9 mouse cellular contexts compared by ENCODE assay signal in the genomic region with DNA sequence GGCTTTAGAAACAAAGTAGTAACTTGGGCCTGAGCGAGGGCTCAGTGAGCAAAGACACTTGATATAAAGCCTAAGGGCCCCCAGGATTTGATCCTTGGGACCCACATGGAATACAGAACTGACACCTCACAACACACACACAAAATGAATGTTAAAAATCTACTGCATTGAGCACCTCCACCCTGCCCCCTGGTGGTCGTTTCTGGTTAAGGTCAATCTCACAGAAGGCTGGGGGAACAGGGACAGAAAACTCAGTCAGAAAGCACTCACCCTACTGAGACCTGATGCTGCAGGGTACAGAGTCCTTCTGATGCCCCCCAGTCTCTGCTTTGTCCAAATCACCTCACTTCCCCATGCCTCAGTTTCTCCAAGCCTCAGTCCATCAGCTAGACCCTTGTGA. TPM values are rescaled to one million over a fixed set of nuclear protein-coding genes. Genes with fewer than 3 reads are reported as not detected.
A peak's percentile ranks its signal among the peaks of the same experiment; 100 is the strongest.
DNase-seq lines count a peak whose midpoint lies in the region; ATAC-seq and TF ChIP-seq lines count a peak whose summit lies in the region.
"Had no signal": no experiment of that assay in that cellular context is flagged by ENCODE, and none has a peak within 500 bp of the region (broad histone marks: within the 10 kb centered on the region; RNA-seq: fewer than 3 reads in every experiment).

No protein-coding gene starts in this region.

- no peak overlapping the region for H3K9ac ChIP-seq in hindbrain, embryonic 11.5 days (ENCODE audit: low read depth, low read length)
- no peak overlapping the region for H3K9ac ChIP-seq in hindbrain, embryonic 16.5 days (ENCODE audit: low read depth, low read length)

- no peaks in the 10 kb centered on the region for H3K9me3 ChIP-seq in hindbrain, embryonic 11.5 days (ENCODE audit: control insufficient read depth, low read length)
- H3K9me3 ChIP-seq in hindbrain, embryonic 16.5 days (ENCODE audit: control insufficient read depth, low read length), result no peaks in the 10 kb centered on the region

- peak; percentile 71 for DNase-seq in hindbrain, embryonic 11.5 days (ENCODE audit: low spot score)
- peak; percentile 78 for DNase-seq in right cerebral cortex, postnatal 4 days
- DNase-seq in right cerebral cortex, postnatal 10 days (ENCODE audit: low spot score in 2 of 2), result no peak
- DNase-seq in brain, embryonic 14.5 days (ENCODE audit: low read depth), result no peak
- peak; percentile 71 for DNase-seq in lung, postnatal 14 days
- DNase-seq in ovary, postnatal 36 days (ENCODE audit: low spot score), result no peak
- DNase-seq in right cerebral cortex, adult 18-20 months, result no peak

- no peak overlapping the region for H3K27ac ChIP-seq in hindbrain, embryonic 11.5 days (ENCODE audit: low read depth, low read length)
- H3K27ac ChIP-seq in hindbrain, embryonic 16.5 days (ENCODE audit: low read depth, low read length), result no peak overlapping the region

- H3K36me3 ChIP-seq in hindbrain, embryonic 11.5 days (ENCODE audit: control insufficient read depth, insufficient read depth, low read length), result no peaks in the 10 kb centered on the region
- no peaks in the 10 kb centered on the region for H3K36me3 ChIP-seq in hindbrain, embryonic 16.5 days (ENCODE audit: control insufficient read depth, insufficient read depth, low read length)

- peaks cover 5% of the 10 kb centered on the region for H3K4me1 ChIP-seq in hindbrain, embryonic 11.5 days (replicated peaks; ENCODE audit: control insufficient read depth, insufficient read depth, low read length)
- peaks cover 11% of the 10 kb centered on the region for H3K4me1 ChIP-seq in hindbrain, embryonic 16.5 days (ENCODE audit: control insufficient read depth, insufficient read depth, low read depth, low read length)

- TF ChIP-seq CTCF in brain, embryonic 14.5 days (IDR thresholded peaks at IDR 0.05; ENCODE audit: borderline replicate concordance, extremely low read depth, insufficient read depth, insufficient read length), result peak; percentile 69

- H3K4me3 ChIP-seq in hindbrain, embryonic 11.5 days (ENCODE audit: low read depth, low read length), result no peak overlapping the region
- no peak overlapping the region for H3K4me3 ChIP-seq in hindbrain, embryonic 16.5 days (ENCODE audit: low read length)
- H3K4me3 ChIP-seq: megakaryocyte, embryonic 14.5 days had no signal

- 44% methylated on average over 2 of the region's 2 CpGs for WGBS in hindbrain, embryonic 11.5 days
- WGBS in hindbrain, embryonic 16.5 days, result 48% methylated on average over 2 of the region's 2 CpGs

- no peak overlapping the region for H3K4me2 ChIP-seq in hindbrain, embryonic 11.5 days (replicated peaks; ENCODE audit: low read depth, low read length)
- no peak overlapping the region for H3K4me2 ChIP-seq in hindbrain, embryonic 16.5 days (ENCODE audit: low read length)

- TF ChIP-seq POLR2A in brain, embryonic 14.5 days (IDR thresholded peaks at IDR 0.05; ENCODE audit: borderline replicate concordance, extremely low read depth, insufficient read depth, insufficient read length, poor library complexity, severe bottlenecking), result no peak

- ATAC-seq in hindbrain, embryonic 11.5 days (ENCODE audit: low FRiP score), result no peak
- ATAC-seq in hindbrain, embryonic 16.5 days, result no peak

- H3K27me3 ChIP-seq in hindbrain, embryonic 11.5 days (ENCODE audit: control insufficient read depth, insufficient read depth, low read length), result no peaks in the 10 kb centered on the region
- no peaks in the 10 kb centered on the region for H3K27me3 ChIP-seq in hindbrain, embryonic 16.5 days (replicated peaks; ENCODE audit: control insufficient read depth, insufficient read depth, low read length)

RNA-seq across cellular contexts. Expression of a gene that starts 53.3 kb away (rescaled TPM):
- 1.2 and 1.5 TPM in 2 replicates for polyA plus RNA-seq in hindbrain, embryonic 11.5 days (2014; fragmentation: Nextera tagmentation; extraction: Ambion mirVana)
- polyA plus RNA-seq in hindbrain, embryonic 16.5 days (2015; fragmentation: Nextera tagmentation; extraction: Ambion mirVana), result 4.3 and 4.8 TPM in 2 replicates
- 6.0 and 8.6 TPM in 2 replicates for polyA plus RNA-seq in brain, embryonic 14.5 days (2012; rRNA removed)

RNA-seq across cellular contexts. Expression of a gene that starts 59.0 kb away (rescaled TPM):
- 0.08 TPM in 1 of 2 replicates, not detected in the other for polyA plus RNA-seq in hindbrain, embryonic 11.5 days (2014; fragmentation: Nextera tagmentation; extraction: Ambion mirVana)
- not detected in 2 replicates for polyA plus RNA-seq in hindbrain, embryonic 16.5 days (2015; fragmentation: Nextera tagmentation; extraction: Ambion mirVana)
- polyA plus RNA-seq in brain, embryonic 14.5 days (2012; rRNA removed), result 0.07 and 0.09 TPM in 2 replicates

Comparison
In these comparisons a context has a peak if more than half of its experiments do, and no peak if none do; other contexts are left out.
1. DNase-seq: peak in hindbrain, embryonic 11.5 days (single experiment), right cerebral cortex, postnatal 4 days (single experiment) and lung, postnatal 14 days (single experiment); none in right cerebral cortex, postnatal 10 days (0 of 2), brain, embryonic 14.5 days (single experiment), ovary, postnatal 36 days (single experiment) and right cerebral cortex, adult 18-20 months (single experiment).